In the genomic region with DNA sequence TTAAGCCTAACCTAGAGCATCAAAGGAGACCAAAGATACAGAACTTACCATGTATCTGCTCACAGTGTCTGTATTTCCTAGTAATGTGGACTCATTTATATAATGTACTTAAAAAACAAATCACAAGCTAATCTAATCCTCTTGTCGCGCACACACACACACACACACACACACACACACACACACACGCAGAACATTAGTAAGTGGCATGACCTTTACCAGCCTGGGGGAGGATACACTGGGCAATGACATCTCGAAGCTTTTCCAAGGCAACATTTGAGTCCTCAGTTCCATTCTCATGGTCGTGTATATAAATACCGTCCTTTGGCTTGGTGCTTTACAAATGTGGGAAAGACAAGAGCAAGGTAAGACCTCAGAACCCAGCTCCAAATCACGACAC, we compare ENCODE assay signal across 29 mouse cellular contexts. TPM values are rescaled to one million over a fixed set of nuclear protein-coding genes. Genes with fewer than 3 reads are reported as not detected.
A peak's percentile ranks its signal among the peaks of the same experiment; 100 is the strongest.
DNase-seq lines count a peak whose midpoint lies in the region; ATAC-seq and TF ChIP-seq lines count a peak whose summit lies in the region.
"Had no signal": no experiment of that assay in that cellular context is flagged by ENCODE, and none has a peak within 500 bp of the region (broad histone marks: within the 10 kb centered on the region; RNA-seq: fewer than 3 reads in every experiment).

No protein-coding gene starts in this region.

- H3K9me3 ChIP-seq in midbrain, embryonic 15.5 days: no peaks in the 10 kb centered on the region
- H3K9me3 ChIP-seq: forebrain, embryonic 10.5 days; forebrain, embryonic 13.5 days; heart, embryonic 10.5 days; hindbrain, embryonic 12.5 days; hindbrain, embryonic 15.5 days; intestine, embryonic 15.5 days had no signal

- H3K4me2 ChIP-seq in midbrain, embryonic 15.5 days: no peak overlapping the region
- H3K4me2 ChIP-seq: forebrain, embryonic 13.5 days; hindbrain, embryonic 12.5 days; hindbrain, embryonic 15.5 days; intestine, embryonic 15.5 days had no signal

- no peak for TF ChIP-seq POLR2A in testis, adult 2 months (IDR thresholded peaks at IDR 0.05; ENCODE audit: control insufficient read depth, low read depth, low read length)

- no peak for DNase-seq in gastrocnemius, adult 2 months
- no peak for DNase-seq in gastrocnemius, postnatal 10 days
- no peak for DNase-seq in testis, postnatal 14 days (ENCODE audit: low spot score)
- DNase-seq in adrenal gland, postnatal 14 days: peak; percentile 65
- DNase-seq: cerebellum, adult 18-20 months; cerebellum, adult 9-10 months; cerebellum, postnatal 14 days; gastrocnemius, postnatal 25 days; kidney, adult 11 months had no signal

- no peak for TF ChIP-seq CTCF in gastrocnemius, adult 2 months (IDR thresholded peaks at IDR 0.05)
- TF ChIP-seq CTCF in testis, adult 2 months (IDR thresholded peaks at IDR 0.05; ENCODE audit: control insufficient read depth, insufficient read depth, insufficient replicate concordance, low read depth, low read length): no peak

- peak overlapping the region; percentile 79 for H3K27ac ChIP-seq in gastrocnemius, adult 2 months
- no peak overlapping the region for H3K27ac ChIP-seq in testis, adult 2 months (ENCODE audit: control insufficient read depth, insufficient read depth, low read depth, low read length)
- no peak overlapping the region for H3K27ac ChIP-seq in midbrain, embryonic 15.5 days
- H3K27ac ChIP-seq: forebrain, embryonic 10.5 days; forebrain, embryonic 13.5 days; heart, embryonic 10.5 days; hindbrain, embryonic 12.5 days; hindbrain, embryonic 15.5 days; intestine, embryonic 15.5 days had no signal

- ATAC-seq in midbrain, embryonic 15.5 days (replicated peaks): no peak
- ATAC-seq: CD4-positive, CD25-positive, alpha-beta regulatory T cell, adult 4 months; forebrain, embryonic 13.5 days; forebrain, embryonic 16.5 days; intestine, embryonic 15.5 days had no signal

- H3K9ac ChIP-seq in midbrain, embryonic 15.5 days: no peak overlapping the region
- H3K9ac ChIP-seq: forebrain, embryonic 13.5 days; hindbrain, embryonic 12.5 days; hindbrain, embryonic 15.5 days; intestine, embryonic 15.5 days had no signal

- WGBS in midbrain, embryonic 15.5 days: 91% methylated on average over 7 of the region's 7 CpGs

- intact Hi-C loops in gastrocnemius, adult 2 months (cut with DNase I): no loop called here

- no peak overlapping the region for H3K4me3 ChIP-seq in gastrocnemius, adult 2 months
- H3K4me3 ChIP-seq in testis, adult 2 months (ENCODE audit: control insufficient read depth, low read depth, low read length): peak overlapping the region; percentile 60; the same call in 1 of the 2 replicates
- H3K4me3 ChIP-seq in midbrain, embryonic 15.5 days: no peak overlapping the region
- H3K4me3 ChIP-seq: forebrain, embryonic 10.5 days; forebrain, embryonic 13.5 days; heart, embryonic 10.5 days; hindbrain, embryonic 12.5 days; hindbrain, embryonic 15.5 days; intestine, embryonic 15.5 days had no signal

- no peaks in the 10 kb centered on the region for H3K4me1 ChIP-seq in testis, adult 2 months (ENCODE audit: control insufficient read depth, insufficient read depth, low read length)
- H3K4me1 ChIP-seq in midbrain, embryonic 15.5 days: no peaks in the 10 kb centered on the region
- H3K4me1 ChIP-seq: forebrain, embryonic 10.5 days; forebrain, embryonic 13.5 days; heart, embryonic 10.5 days; hindbrain, embryonic 12.5 days; hindbrain, embryonic 15.5 days; intestine, embryonic 15.5 days had no signal

- H3K27me3 ChIP-seq in testis, adult 2 months (ENCODE audit: control insufficient read depth, insufficient read depth, low read length): no peaks in the 10 kb centered on the region
- H3K27me3 ChIP-seq in midbrain, embryonic 15.5 days (replicated peaks): no peaks in the 10 kb centered on the region
- H3K27me3 ChIP-seq: forebrain, embryonic 13.5 days; hindbrain, embryonic 12.5 days; hindbrain, embryonic 15.5 days; intestine, embryonic 15.5 days had no signal

- H3K36me3 ChIP-seq in testis, adult 2 months (ENCODE audit: control insufficient read depth, insufficient read depth, low read length): peaks cover 4% of the 10 kb centered on the region
- H3K36me3 ChIP-seq in midbrain, embryonic 15.5 days (replicated peaks): peaks cover 43% of the 10 kb centered on the region

RNA-seq across cellular contexts. Expression of gene Adam1a, which starts 18.8 kb away (rescaled TPM):
- total RNA-seq in gastrocnemius, adult 2 months (2021): 1 to 10 TPM; 2.0 to 3.0 TPM
- total RNA-seq in gastrocnemius, postnatal 10 days (2021): 1 to 10 TPM; 2.3 to 3.7 TPM
- 138 and 140 TPM in 2 replicates for polyA plus RNA-seq in testis, adult 2 months (2012; rRNA removed)
- total RNA-seq in adrenal gland, postnatal 14 days (2021): 5.7 and 5.8 TPM in 2 replicates
- 5.8 and 7.3 TPM in 2 replicates for polyA plus RNA-seq in midbrain, embryonic 15.5 days (2015; fragmentation: Nextera tagmentation; extraction: Ambion mirVana)

RNA-seq across cellular contexts. Expression of gene Gm42878, which starts 18.8 kb away (rescaled TPM):
- total RNA-seq in gastrocnemius, adult 2 months (2021): not detected
- not detected for total RNA-seq in gastrocnemius, postnatal 10 days (2021)
- 0.14 TPM in 1 of 2 replicates, not detected in the other for polyA plus RNA-seq in testis, adult 2 months (2012; rRNA removed)
- not detected in 2 replicates for total RNA-seq in adrenal gland, postnatal 14 days (2021)
- polyA plus RNA-seq in midbrain, embryonic 15.5 days (2015; fragmentation: Nextera tagmentation; extraction: Ambion mirVana): 0.47 TPM in 1 of 2 replicates, not detected in the other
- total RNA-seq: gastrocnemius, adult 18-20 months; gastrocnemius, postnatal 25 days; heart, adult 18-20 months; heart, postnatal 25 days; hematopoietic stem cell, adult 5-6 weeks; MEL had no signal
- polyA plus RNA-seq: C2C12; CD4-positive, CD25-positive, alpha-beta regulatory T cell, adult 4 months; embryonic facial prominence, embryonic 11.5 days; embryonic facial prominence, embryonic 14.5 days; forebrain, embryonic 10.5 days; forebrain, embryonic 13.5 days; forebrain, embryonic 16.5 days; gonadal fat pad, adult 2 months; heart, embryonic 10.5 days; heart, postnatal 0 days; hindbrain, embryonic 12.5 days; hindbrain, embryonic 15.5 days; intestine, embryonic 15.5 days had no signal

RNA-seq across cellular contexts. Expression of gene Mapkapk5, which starts 19.2 kb away (rescaled TPM):
- 100 to 1,000 TPM; 100 to 131 TPM for total RNA-seq in gastrocnemius, adult 2 months (2021)
- total RNA-seq in gastrocnemius, postnatal 10 days (2021): 10 to 100 TPM; 64.4 to 72.4 TPM
- 21.9 and 28.4 TPM in 2 replicates for polyA plus RNA-seq in testis, adult 2 months (2012; rRNA removed)
- 93.2 and 96.4 TPM in 2 replicates for total RNA-seq in adrenal gland, postnatal 14 days (2021)
- 67.5 and 67.7 TPM in 2 replicates for polyA plus RNA-seq in midbrain, embryonic 15.5 days (2015; fragmentation: Nextera tagmentation; extraction: Ambion mirVana)

RNA-seq across cellular contexts. Expression of gene Adam1b, which starts 23.3 kb away (rescaled TPM):
- not detected for total RNA-seq in gastrocnemius, adult 2 months (2021)
- not detected for total RNA-seq in gastrocnemius, postnatal 10 days (2021)
- 79.7 and 85.1 TPM in 2 replicates for polyA plus RNA-seq in testis, adult 2 months (2012; rRNA removed)
- total RNA-seq in adrenal gland, postnatal 14 days (2021): not detected in 2 replicates
- polyA plus RNA-seq in midbrain, embryonic 15.5 days (2015; fragmentation: Nextera tagmentation; extraction: Ambion mirVana): 0.09 TPM in 1 of 2 replicates, not detected in the other
- total RNA-seq: gastrocnemius, adult 18-20 months; gastrocnemius, postnatal 25 days; heart, adult 18-20 months; heart, postnatal 25 days; hematopoietic stem cell, adult 5-6 weeks; MEL had no signal
- polyA plus RNA-seq: C2C12; CD4-positive, CD25-positive, alpha-beta regulatory T cell, adult 4 months; embryonic facial prominence, embryonic 11.5 days; embryonic facial prominence, embryonic 14.5 days; forebrain, embryonic 10.5 days; forebrain, embryonic 13.5 days; hindbrain, embryonic 12.5 days had no signal
